Mouse (Mus musculus): Measurements from ENCODE around the gene Chd4. TPM values are rescaled to one million over a fixed set of nuclear protein-coding genes. Genes with fewer than 3 reads are reported as not detected.
"Not testable (repeated sequence)": the region's sequence is repeated elsewhere in the genome, so short reads cannot be mapped to it uniquely, and the experiment has no call there.

Gene Chd4
- polyA plus RNA-seq, 1 experiment from 2014 or later, result 30.0 TPM

DNA sequence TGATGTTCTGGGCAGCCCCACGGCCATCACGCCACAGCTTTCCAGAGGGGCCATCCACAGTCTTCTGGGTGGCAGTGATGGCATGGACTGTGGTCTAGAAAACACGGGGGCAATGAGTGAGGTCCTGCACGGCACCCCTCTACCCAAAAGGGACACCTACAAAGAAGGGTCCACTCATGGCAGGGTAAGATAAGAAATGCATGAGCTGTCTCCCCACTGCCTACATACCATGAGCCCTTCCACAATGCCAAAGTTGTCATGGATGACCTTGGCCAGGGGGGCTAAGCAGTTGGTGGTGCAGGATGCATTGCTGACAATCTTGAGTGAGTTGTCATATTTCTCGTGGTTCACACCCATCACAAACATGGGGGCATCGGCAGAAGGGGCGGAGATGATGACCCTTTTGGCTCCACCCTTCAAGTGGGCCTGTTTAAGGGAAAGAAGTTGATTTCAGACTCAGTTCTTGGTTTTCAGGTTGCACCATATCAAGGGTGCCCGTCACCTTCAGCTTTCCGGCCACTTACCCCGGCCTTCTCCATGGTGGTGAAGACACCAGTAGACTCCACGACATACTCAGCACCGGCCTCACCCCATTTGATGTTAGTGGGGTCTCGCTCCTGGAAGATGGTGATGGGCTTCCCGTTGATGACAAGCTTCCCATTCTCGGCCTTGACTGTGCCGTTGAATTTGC is 67.0 kb downstream of the Chd4 start:
- peak overlapping the region; percentile 79 for H3K4me2 ChIP-seq
- 61% methylated on average over 12 of the region's 16 CpGs for WGBS (ENCODE audit: insufficient replicate concordance)
- peaks cover 76% of the 10 kb centered on the region for H3K4me1 ChIP-seq (replicated peaks)
- ATAC-seq (ENCODE audit: low read depth); H3K27ac ChIP-seq; H3K27me3 ChIP-seq; H3K9me3 ChIP-seq (replicated peaks); H3K9ac ChIP-seq; DNase-seq: not testable (repeated sequence)
- H3K36me3 ChIP-seq, result peaks cover 76% of the 10 kb centered on the region
- 0 out of 2 replicates have a peak overlapping the region, but pooled peaks have one; percentile 16 for H3K4me3 ChIP-seq (replicated peaks)

DNA sequence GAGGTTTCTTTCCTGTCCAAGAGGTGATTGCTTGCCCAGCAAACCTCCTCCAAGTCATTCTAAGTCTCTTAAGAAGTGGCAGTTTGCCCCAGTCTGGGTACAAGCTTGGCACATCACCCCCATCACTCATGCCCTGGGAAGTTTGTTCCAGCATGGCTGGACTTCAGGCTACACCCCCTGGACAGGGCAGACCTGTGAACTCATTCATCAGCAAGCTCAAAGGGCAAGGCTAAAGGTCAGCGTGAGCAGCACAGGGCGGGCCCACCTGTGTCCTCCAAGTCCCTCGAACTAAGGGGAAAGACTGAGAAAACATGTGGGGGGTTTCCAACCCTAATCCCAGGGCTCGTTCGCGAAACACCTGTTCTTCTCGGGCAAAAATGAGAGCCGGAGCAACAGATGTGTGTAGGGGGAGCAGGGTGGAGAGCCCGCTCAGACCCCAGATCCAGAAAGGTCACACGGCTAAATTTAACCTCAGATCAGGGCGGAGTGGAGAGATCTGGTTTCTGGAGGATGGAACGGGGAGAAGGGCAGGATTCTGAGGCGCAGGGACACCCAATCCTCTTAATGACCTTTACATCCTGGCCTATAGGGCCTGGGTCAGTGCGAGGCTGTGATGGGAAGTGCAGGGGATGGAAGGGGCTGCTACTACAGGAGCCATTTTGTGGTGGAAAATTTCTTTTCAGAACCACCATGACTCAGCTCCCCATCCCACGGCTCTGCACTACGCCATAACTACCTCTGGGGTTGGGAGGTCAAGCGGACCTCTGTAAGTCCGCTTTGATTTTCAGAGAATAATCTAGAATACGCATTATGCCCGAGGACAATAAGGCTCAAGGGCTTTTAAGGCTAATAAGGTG is 68.2 kb downstream of the Chd4 start:
- H3K27me3 ChIP-seq, result no peaks in the 10 kb centered on the region
- H3K9ac ChIP-seq, result peak overlapping the region; percentile 91
- H3K36me3 ChIP-seq, result peaks cover 78% of the 10 kb centered on the region
- H3K4me2 ChIP-seq, result peak overlapping the region; percentile 79
- peak overlapping the region; percentile 91 for H3K27ac ChIP-seq
- peak overlapping the region; percentile 80 for H3K4me3 ChIP-seq (replicated peaks)
- ATAC-seq (ENCODE audit: low read depth), result no peak
- DNase-seq, result peak; percentile 28
- H3K4me1 ChIP-seq (replicated peaks), result peaks cover 88% of the 10 kb centered on the region
- no peaks in the 10 kb centered on the region for H3K9me3 ChIP-seq (replicated peaks)
- WGBS (ENCODE audit: insufficient replicate concordance), result 8% methylated on average over 20 of the region's 20 CpGs

- ATAC-seq (ENCODE audit: low read depth) (peak; percentile 19), DNase-seq (peak; percentile 56)
- Histone ChIP-seq H3K27me3 (no peaks in the 10 kb centered on the region), H3K36me3 (peaks cover 78% of the 10 kb centered on the region), H3K4me3 (replicated peaks) (peak overlapping the region; percentile 80), H3K27ac (peak overlapping the region; percentile 91), H3K9me3 (replicated peaks) (no peaks in the 10 kb centered on the region), H3K9ac (peak overlapping the region; percentile 91), H3K4me1 (replicated peaks) (peaks cover 83% of the 10 kb centered on the region), H3K4me2 (peak overlapping the region; percentile 79)
- under 1% methylated on average over 39 of the region's 39 CpGs for WGBS (ENCODE audit: insufficient replicate concordance)
Observed at GRCm38 (mm10) chr6:125164672-125165327, 69.0 kb downstream of the Chd4 start.

GRCm38 (mm10) chr6:125165328-125165891 is 69.6 kb downstream of the Chd4 start:
- H3K9me3 ChIP-seq (replicated peaks), result no peaks in the 10 kb centered on the region
- H3K4me1 ChIP-seq (replicated peaks), result peaks cover 77% of the 10 kb centered on the region
- H3K36me3 ChIP-seq, result peaks cover 78% of the 10 kb centered on the region
- peak overlapping the region; percentile 91 for H3K27ac ChIP-seq
- ATAC-seq (ENCODE audit: low read depth) (peak; percentile 86), DNase-seq (peak; percentile 95)
- peak overlapping the region; percentile 80 for H3K4me3 ChIP-seq (replicated peaks)
- peak overlapping the region; percentile 79 for H3K4me2 ChIP-seq
- no peaks in the 10 kb centered on the region for H3K27me3 ChIP-seq
- WGBS (ENCODE audit: insufficient replicate concordance), result 0% methylated on average over 36 of the region's 36 CpGs
- peak overlapping the region; percentile 91 for H3K9ac ChIP-seq

GRCm38 (mm10) chr6:125166051-125166751 is 70.4 kb downstream of the Chd4 start, which contains the start of gene Gapdh:
Gapdh (minus strand) TSS chr6:125166467.
- DNase-seq (peak; percentile 71), ATAC-seq (ENCODE audit: low read depth) (peak; percentile 59)
- Histone ChIP-seq H3K36me3 (peaks cover 78% of the 10 kb centered on the region), H3K4me2 (peak within 1 kb of the TSS; percentile 79), H3K9me3 (replicated peaks) (no peaks in the 10 kb centered on the region), H3K27ac (peak within 1 kb of the TSS; percentile 91), H3K27me3 (no peaks in the 10 kb centered on the region), H3K4me1 (replicated peaks) (peaks cover 69% of the 10 kb centered on the region), H3K9ac (peak within 1 kb of the TSS; percentile 91), H3K4me3 (replicated peaks) (peak within 1 kb of the TSS; percentile 80)
- under 1% methylated on average over 17 of the region's 18 CpGs for WGBS (ENCODE audit: insufficient replicate concordance)

DNA sequence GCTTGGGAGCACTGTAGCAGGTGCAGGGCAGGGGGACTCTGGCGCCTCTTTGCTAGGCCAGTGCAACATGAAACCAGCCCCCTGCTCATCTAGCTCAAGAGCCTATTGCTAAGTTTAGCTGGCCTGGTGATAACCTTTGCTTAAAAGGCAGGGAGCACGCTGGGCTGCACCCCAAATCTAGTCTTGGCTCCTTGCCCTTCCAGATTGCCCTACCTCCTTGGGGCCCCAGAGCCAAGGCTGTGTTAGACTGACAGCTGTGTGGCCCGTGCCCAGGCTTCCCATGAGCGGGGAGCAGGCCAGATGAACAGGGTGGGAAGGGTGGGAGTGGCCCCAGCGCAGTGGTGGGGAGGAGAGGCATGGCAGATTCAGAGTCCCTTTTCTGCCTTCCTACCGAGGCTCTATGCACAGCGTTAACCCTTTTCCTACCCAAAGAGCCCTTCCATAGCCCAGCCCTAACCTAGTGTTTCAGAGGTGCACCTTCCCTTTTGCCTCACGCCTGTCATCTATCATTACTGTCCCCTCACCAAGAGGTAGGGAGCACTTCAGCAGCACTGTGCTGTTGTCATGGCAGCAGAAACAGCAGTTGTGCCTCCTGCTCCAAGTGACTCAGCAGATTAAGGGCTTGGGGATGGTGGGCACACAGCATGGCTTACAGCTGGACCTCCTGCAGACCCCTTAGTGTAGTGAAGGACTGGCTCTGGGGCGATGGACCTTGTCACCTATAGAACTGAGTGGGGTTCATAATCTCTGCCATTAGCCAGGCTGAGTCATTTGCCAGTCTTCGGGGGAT is 71.3 kb downstream of the Chd4 start:
- peaks cover 79% of the 10 kb centered on the region for H3K36me3 ChIP-seq
- peaks cover 60% of the 10 kb centered on the region for H3K4me1 ChIP-seq (replicated peaks)

GRCm38 (mm10) chr6:125168086-125168485 is 72.3 kb downstream of the Chd4 start:
- Histone ChIP-seq H3K9me3 (replicated peaks) (no peaks in the 10 kb centered on the region), H3K27me3 (no peaks in the 10 kb centered on the region), H3K36me3 (peaks cover 80% of the 10 kb centered on the region), H3K4me3 (replicated peaks) (no peak overlapping the region), H3K4me2 (no peak overlapping the region), H3K27ac (peak overlapping the region; percentile 90; the same call in 1 of the 2 replicates), H3K9ac (no peak overlapping the region), H3K4me1 (replicated peaks) (peaks cover 56% of the 10 kb centered on the region)
- ATAC-seq (ENCODE audit: low read depth) (no peak), DNase-seq (no peak)
- 91% methylated on average over 14 of the region's 14 CpGs for WGBS (ENCODE audit: insufficient replicate concordance)

More for the DNA sequence above, 71.3 kb downstream of the Chd4 start:
- WGBS (ENCODE audit: insufficient replicate concordance), result 21% methylated on average over 10 of the region's 10 CpGs
- H3K9ac ChIP-seq, result peak overlapping the region; percentile 91
- H3K4me3 ChIP-seq (replicated peaks), result peak overlapping the region; percentile 80
- DNase-seq (peak; percentile 40), ATAC-seq (ENCODE audit: low read depth) (0 out of 2 replicates have a peak, but pooled peaks have one; percentile 8)
- no peaks in the 10 kb centered on the region for H3K9me3 ChIP-seq (replicated peaks)
- H3K27me3 ChIP-seq, result no peaks in the 10 kb centered on the region
- peak overlapping the region; percentile 90 for H3K27ac ChIP-seq
- peak overlapping the region; percentile 79 for H3K4me2 ChIP-seq

- Histone ChIP-seq H3K4me3 (replicated peaks) (no peak overlapping the region), H3K9me3 (replicated peaks) (no peaks in the 10 kb centered on the region), H3K4me1 (replicated peaks) (peaks cover 47% of the 10 kb centered on the region), H3K4me2 (no peak overlapping the region), H3K27me3 (no peaks in the 10 kb centered on the region), H3K27ac (no peak overlapping the region), H3K36me3 (peaks cover 88% of the 10 kb centered on the region), H3K9ac (no peak overlapping the region)
- ATAC-seq (ENCODE audit: low read depth) (no peak), DNase-seq (no peak)
- 86% methylated on average over 6 of the region's 6 CpGs for WGBS (ENCODE audit: insufficient replicate concordance)
Observed at GRCm38 (mm10) chr6:125170194-125170593, 74.4 kb downstream of the Chd4 start.

DNA sequence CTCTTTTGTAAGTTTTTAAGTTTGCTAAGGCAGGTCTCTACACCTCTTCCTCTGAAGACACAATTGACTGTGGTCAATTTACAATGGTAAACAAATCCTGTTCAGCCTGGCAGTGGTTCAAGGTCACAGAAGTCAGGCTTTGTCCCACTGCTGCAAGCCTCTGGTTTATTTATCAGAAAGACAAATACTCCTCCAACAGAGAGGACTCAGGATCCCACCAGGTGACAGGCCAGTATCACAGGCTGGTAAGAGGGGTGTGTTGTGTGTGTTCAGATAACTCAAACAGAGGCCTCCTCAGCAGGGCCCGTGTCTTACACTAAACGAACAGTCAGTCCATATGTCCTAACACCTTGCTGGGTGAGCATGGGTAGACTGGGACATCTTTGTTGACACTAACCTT is 76.7 kb downstream of the Chd4 start:
- Histone ChIP-seq H3K9ac (no peak overlapping the region), H3K27ac (0 out of 2 replicates have a peak overlapping the region, but pooled peaks have one; percentile 35), H3K4me2 (no peak overlapping the region), H3K27me3 (no peaks in the 10 kb centered on the region), H3K9me3 (replicated peaks) (no peaks in the 10 kb centered on the region), H3K4me1 (replicated peaks) (peaks cover 27% of the 10 kb centered on the region), H3K4me3 (replicated peaks) (no peak overlapping the region), H3K36me3 (peaks cover 100% of the 10 kb centered on the region)
- WGBS (ENCODE audit: insufficient replicate concordance), result 64% methylated on average over 2 of the region's 2 CpGs
- ATAC-seq (ENCODE audit: low read depth), result peak; percentile 30; the same call in 1 of the 2 replicates
- no peak for DNase-seq

DNA sequence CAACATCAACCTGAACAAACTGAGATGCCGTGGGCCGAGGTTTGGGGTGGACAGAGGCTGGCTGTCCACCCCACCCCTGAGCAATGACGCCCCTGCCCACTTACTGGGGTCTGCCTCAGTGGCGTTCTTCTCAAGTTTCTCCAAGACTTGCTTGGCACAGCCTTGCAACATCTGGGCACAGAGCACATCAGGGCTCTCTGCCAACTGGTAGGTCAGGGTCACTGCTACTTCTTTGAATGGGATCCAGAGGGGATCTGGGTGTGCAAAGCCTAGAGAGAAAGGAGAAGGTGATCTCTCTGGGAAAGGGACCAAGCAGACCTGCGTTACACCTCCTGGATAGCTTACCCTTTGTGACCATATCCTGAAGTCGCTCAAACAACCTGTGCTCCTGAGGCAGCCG is 77.5 kb downstream of the Chd4 start:
- Histone ChIP-seq H3K4me3 (replicated peaks) (no peak overlapping the region), H3K4me1 (replicated peaks) (peaks cover 19% of the 10 kb centered on the region), H3K9ac (no peak overlapping the region), H3K9me3 (replicated peaks) (no peaks in the 10 kb centered on the region), H3K27ac (no peak overlapping the region), H3K36me3 (peaks cover 100% of the 10 kb centered on the region), H3K27me3 (no peaks in the 10 kb centered on the region), H3K4me2 (no peak overlapping the region)
- DNase-seq (no peak), ATAC-seq (ENCODE audit: low read depth) (no peak)
- WGBS (ENCODE audit: insufficient replicate concordance), result 88% methylated on average over 7 of the region's 7 CpGs

Measured in liver, embryonic 13.5 days (tissue).